Mouse (Mus musculus) spleen, adult 2 months (tissue): ENCODE results near the gene Retreg1. TPM values are rescaled to one million over a fixed set of nuclear protein-coding genes. Genes with fewer than 3 reads are reported as not detected.

Experiments
- DNase-seq, 2 experiments: peaks; one replicate each; pipeline versions ENCODE4 v3.0.0 to v3.0.0-alpha.2; 2012 to 2021; ENCODE audit warnings: low spot score in 2 of 2, low read depth in 1 of 2
- H3K27ac ChIP-seq: fragments of 200-500 bp; 2 replicates; pipeline ENCODE4 v1.5.1; 2012; ENCODE audit warnings: low read length, inconsistent platforms; ENCODE audit not compliant: insufficient read depth
- H3K27me3 ChIP-seq: fragments of 200-500 bp; 2 replicates; pipeline ENCODE4 v1.6.1; 2012; ENCODE audit warnings: mild to moderate bottlenecking, moderate library complexity, low read length, inconsistent platforms; ENCODE audit not compliant: control insufficient read depth, insufficient read depth
- H3K36me3 ChIP-seq: fragments of 200-500 bp; 2 replicates; pipeline ENCODE4 v1.6.1; 2012; ENCODE audit warnings: mild to moderate bottlenecking, low read length, inconsistent platforms; ENCODE audit not compliant: control insufficient read depth, insufficient read depth
- H3K4me1 ChIP-seq: fragments of 200-500 bp; 2 replicates; pipeline ENCODE4 v1.6.1; 2011; ENCODE audit warnings: inconsistent platforms; ENCODE audit not compliant: control insufficient read depth, insufficient read depth, insufficient read length
- H3K4me3 ChIP-seq: fragments of 200-500 bp; 2 replicates; pipeline ENCODE4 v1.5.1; 2011; ENCODE audit warnings: mild to moderate bottlenecking, inconsistent platforms; ENCODE audit not compliant: insufficient read depth, insufficient read length; ENCODE audit errors: extremely low read depth
- CTCF ChIP-seq: fragments of 200-500 bp; IDR thresholded peaks from 2 replicates; pipeline ENCODE4 v1.5.1; 2011; ENCODE audit warnings: mild to moderate bottlenecking, inconsistent platforms; ENCODE audit not compliant: insufficient read depth, insufficient read length, insufficient replicate concordance; ENCODE audit errors: extremely low read depth
- POLR2A ChIP-seq: fragments of 200-500 bp; IDR thresholded peaks from 2 replicates; pipeline ENCODE4 v1.6.1; 2011; ENCODE audit warnings: low read depth, low read length, inconsistent platforms
- WGBS: fragments of 180-500 bp; shearing (Covaris S2); methylation state at CpG from one replicate; pipeline ENCODE4 v1.1.7; 2018; 5-methylcytosine and 5-hydroxymethylcytosine counted together
- polyA plus RNA-seq: library from polyadenylated mRNA; depleted of rRNA; stranded (reverse); fragments of >200 nt; gene quantifications from 2 replicates; pipeline ENCODE4 v1.2.3, GENCODE M21; 2012

The Retreg1 gene
- polyA plus RNA-seq, 1 experiment = 8.8 TPM

GRCm38 (mm10) chr15:25957651-25958050 is 114.7 kb downstream of the Retreg1 start:
- H3K36me3 ChIP-seq = no peaks in the 10 kb centered on the region
- TF ChIP-seq CTCF (no peak), POLR2A (no peak)
- H3K27ac ChIP-seq = no peak overlapping the region
- no peak overlapping the region for H3K4me3 ChIP-seq
- H3K27me3 ChIP-seq = no peaks in the 10 kb centered on the region
- H3K4me1 ChIP-seq = no peaks in the 10 kb centered on the region
- 87% methylated on average over 10 of the region's 10 CpGs for WGBS
- DNase-seq = no peak

GRCm38 (mm10) chr15:25959375-25959774 is 116.4 kb downstream of the Retreg1 start:
- H3K27ac ChIP-seq = no peak overlapping the region
- DNase-seq = no peak
- H3K4me3 ChIP-seq = no peak overlapping the region
- no peaks in the 10 kb centered on the region for H3K27me3 ChIP-seq
- H3K36me3 ChIP-seq = no peaks in the 10 kb centered on the region
- no peak for TF ChIP-seq CTCF
- no peak for TF ChIP-seq POLR2A
- H3K4me1 ChIP-seq = no peaks in the 10 kb centered on the region
- WGBS = 56% methylated on average over 5 of the region's 5 CpGs

- no peak for TF ChIP-seq POLR2A
- TF ChIP-seq CTCF = no peak
Measured at GRCm38 (mm10) chr15:25960231-25960630, 117.3 kb downstream of the Retreg1 start.

GRCm38 (mm10) chr15:25966220-25966774 is 123.3 kb downstream of the Retreg1 start:
- no peak overlapping the region for H3K4me3 ChIP-seq
- H3K27ac ChIP-seq = no peak overlapping the region
- H3K27me3 ChIP-seq = no peaks in the 10 kb centered on the region
- no peak for DNase-seq
- peaks cover 15% of the 10 kb centered on the region for H3K36me3 ChIP-seq
- TF ChIP-seq POLR2A = no peak
- no peak for TF ChIP-seq CTCF
- no peaks in the 10 kb centered on the region for H3K4me1 ChIP-seq
- WGBS = 78% methylated on average over 6 of the region's 6 CpGs

More at GRCm38 (mm10) chr15:25960231-25960630, 117.3 kb downstream of the Retreg1 start:
- H3K4me3 ChIP-seq = no peak overlapping the region
- H3K27ac ChIP-seq = no peak overlapping the region
- no peaks in the 10 kb centered on the region for H3K4me1 ChIP-seq
- DNase-seq = no peak
- WGBS = 95% methylated on average over 5 of the region's 5 CpGs
- no peaks in the 10 kb centered on the region for H3K27me3 ChIP-seq
- H3K36me3 ChIP-seq = peaks cover 2% of the 10 kb centered on the region; the same call in 1 of the 2 replicates

- no peak for TF ChIP-seq POLR2A
- TF ChIP-seq CTCF = no peak
- no peak for DNase-seq
- Histone ChIP-seq H3K4me1 (no peaks in the 10 kb centered on the region), H3K27me3 (no peaks in the 10 kb centered on the region), H3K27ac (no peak overlapping the region), H3K4me3 (no peak overlapping the region), H3K36me3 (peaks cover 15% of the 10 kb centered on the region)
- 73% methylated on average over 9 of the region's 9 CpGs for WGBS
Measured at GRCm38 (mm10) chr15:25971596-25971995, 128.6 kb downstream of the Retreg1 start.

GRCm38 (mm10) chr15:25972758-25973157 is 129.8 kb downstream of the Retreg1 start:
- no peak for TF ChIP-seq POLR2A
- no peak for TF ChIP-seq CTCF
- Histone ChIP-seq H3K27ac (no peak overlapping the region), H3K36me3 (peaks cover 10% of the 10 kb centered on the region), H3K4me1 (no peaks in the 10 kb centered on the region), H3K27me3 (no peaks in the 10 kb centered on the region), H3K4me3 (no peak overlapping the region)
- DNase-seq = no peak
- WGBS = 86% methylated on average over 5 of the region's 5 CpGs

- no peak for TF ChIP-seq CTCF
- no peak for TF ChIP-seq POLR2A
- Histone ChIP-seq H3K4me3 (no peak overlapping the region), H3K4me1 (no peaks in the 10 kb centered on the region), H3K27ac (no peak overlapping the region), H3K36me3 (peaks cover 8% of the 10 kb centered on the region), H3K27me3 (no peaks in the 10 kb centered on the region)
- DNase-seq = no peak
- WGBS = 89% methylated on average over 4 of the region's 4 CpGs
Measured at GRCm38 (mm10) chr15:25974352-25974751, 131.4 kb downstream of the Retreg1 start.
